Mouse (Mus musculus) natural killer cell, adult 2 months (primary cell): ENCODE measurements around the gene Gsdma2.
"Not testable (repeated sequence)": the region's sequence is repeated elsewhere in the genome, so short reads cannot be mapped to it uniquely, and the experiment has no call there.

Experiments
- DNase-seq, 2 experiments: peaks; one replicate each; pipeline ENCODE4 v3.0.0; 2022; ENCODE audit warnings: low spot score in 2 of 2

The Gsdma2 gene

DNA sequence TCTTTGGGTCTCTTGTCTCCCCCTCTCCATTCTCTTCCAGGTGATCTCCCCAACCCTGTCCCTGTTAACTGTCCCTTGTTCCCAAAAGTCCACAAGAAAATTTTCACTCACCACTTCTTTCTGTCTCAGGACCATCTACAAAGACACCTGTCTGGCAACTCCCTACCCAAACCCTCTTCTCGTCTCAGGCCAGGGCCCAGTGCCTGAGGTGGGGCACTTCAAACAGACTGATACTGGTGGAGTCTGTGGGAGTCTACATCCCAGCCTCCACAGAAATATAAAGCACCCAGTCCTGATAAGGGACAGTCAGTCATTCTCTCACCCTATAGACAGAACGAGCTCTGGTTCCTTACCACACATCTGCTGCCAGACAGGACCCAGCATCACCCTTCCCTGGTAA is at the start of gene Gsdma2:
Gene Gsdma2 (plus strand): TSS at position 301 of the 400 bp plus-strand sequence.
- no peak for DNase-seq

- DNase-seq = peak; percentile 68 to 80
These were observed 49.2 kb upstream of the Gsdma2 start for GRCm38 (mm10) chr11:98597363-98597762.

- no peak for DNase-seq
These were observed 48.6 kb upstream of the Gsdma2 start, which contains the start of gene Lrrc3c for GRCm38 (mm10) chr11:98597991-98598390. Lrrc3c (plus strand) TSS chr11:98598291.

DNA sequence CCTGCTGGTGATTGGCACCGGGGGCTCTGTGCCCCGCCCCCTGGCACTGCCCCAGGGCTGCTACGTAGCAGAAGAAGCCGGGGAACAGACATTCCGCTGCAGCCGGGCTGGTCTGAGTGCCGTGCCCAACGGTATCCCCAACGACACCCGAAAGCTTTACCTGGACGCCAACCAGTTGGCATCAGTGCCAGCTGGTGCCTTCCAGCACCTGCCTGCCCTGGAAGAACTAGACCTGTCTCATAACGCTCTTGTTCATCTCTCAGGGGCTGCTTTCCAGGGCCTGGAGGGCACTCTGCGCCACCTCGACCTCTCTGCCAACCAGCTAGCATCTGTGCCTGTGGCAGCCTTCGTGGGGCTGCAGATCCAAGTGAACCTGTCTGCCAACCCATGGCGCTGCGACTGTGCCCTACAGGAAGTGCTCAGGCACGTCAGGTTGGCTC is 47.7 kb upstream of the Gsdma2 start:
- DNase-seq = no peak

- DNase-seq = no peak
These were observed 47.3 kb upstream of the Gsdma2 start for GRCm38 (mm10) chr11:98599291-98599690.

DNA sequence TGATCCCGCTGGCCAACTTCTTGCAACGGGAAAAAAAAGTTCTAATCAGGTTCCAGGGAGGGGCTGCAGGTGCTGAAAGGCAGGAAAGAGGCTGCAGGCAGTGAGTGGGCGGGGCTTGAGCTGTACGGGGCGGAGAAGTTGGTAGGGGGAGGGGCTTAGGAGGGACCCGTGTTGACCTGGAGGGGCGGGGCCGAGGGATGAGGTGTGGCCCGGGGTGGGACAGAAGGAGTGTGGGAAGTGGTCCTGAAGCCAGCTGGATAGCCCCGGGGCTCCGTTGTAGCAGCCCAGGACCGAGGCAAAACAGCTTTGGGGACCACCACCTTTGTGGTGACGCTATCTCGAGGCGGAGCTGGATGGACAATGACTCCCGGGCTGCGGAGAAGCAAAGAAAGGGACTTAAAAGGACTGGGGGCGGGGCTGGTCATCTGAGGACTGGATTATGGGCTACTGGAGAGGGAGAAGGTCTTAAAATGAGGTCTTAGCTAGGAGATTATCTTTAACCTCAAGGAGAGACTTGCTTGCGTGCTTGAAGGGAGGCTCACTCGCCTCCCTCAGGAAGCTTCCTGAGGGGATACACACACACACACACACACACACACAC is 44.4 kb upstream of the Gsdma2 start:
- DNase-seq = no peak

GRCm38 (mm10) chr11:98603953-98604352 is 42.6 kb upstream of the Gsdma2 start:
- DNase-seq = no peak

- DNase-seq = not testable (repeated sequence)
These were observed 41.6 kb upstream of the Gsdma2 start for GRCm38 (mm10) chr11:98604911-98605310.

DNA sequence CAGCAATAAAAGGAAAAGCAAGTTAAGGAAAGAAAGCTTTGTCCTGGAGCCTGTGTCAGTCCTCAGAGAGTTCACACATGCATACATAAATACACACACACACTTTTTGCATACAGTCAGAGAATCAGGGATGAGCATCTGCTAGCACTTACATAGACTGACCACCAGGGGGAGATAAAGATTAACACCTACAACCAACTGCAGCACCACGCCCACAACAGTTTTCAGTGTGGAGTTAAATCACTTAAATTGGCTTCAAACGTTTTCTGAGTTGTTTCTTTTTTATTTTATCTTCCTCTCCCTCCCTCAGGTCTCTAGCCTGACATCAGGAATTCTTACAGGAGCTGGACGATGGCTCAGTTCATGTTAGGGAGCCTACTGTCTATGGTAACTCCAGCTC is 39.8 kb upstream of the Gsdma2 start:
- peak; percentile 36 to 37 for DNase-seq

DNA sequence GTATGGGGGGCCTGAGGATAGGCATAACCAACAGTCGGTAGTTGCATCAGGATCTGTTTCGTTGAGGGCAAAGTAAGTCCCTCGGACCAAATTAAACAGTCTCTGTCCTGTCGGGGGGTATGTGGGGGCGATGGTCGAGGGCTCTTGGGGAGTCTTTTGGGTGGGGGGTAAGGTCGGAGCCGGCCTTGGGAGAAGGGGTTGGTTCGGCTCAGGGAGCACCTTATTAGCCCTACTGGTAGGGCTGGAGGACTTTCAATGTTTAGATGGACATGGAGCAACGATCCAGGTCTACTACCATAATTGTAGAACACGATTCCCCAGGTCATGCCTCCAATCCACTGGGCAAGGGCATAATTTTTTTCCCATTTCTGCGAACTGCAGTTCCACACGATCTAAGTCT is 25.8 kb upstream of the Gsdma2 start:
- no peak for DNase-seq

- DNase-seq = not testable (repeated sequence)
These were observed 22.6 kb upstream of the Gsdma2 start for GRCm38 (mm10) chr11:98623981-98624380.

- not testable (repeated sequence) for DNase-seq
These were observed 22.2 kb upstream of the Gsdma2 start for GRCm38 (mm10) chr11:98624381-98624780.

GRCm38 (mm10) chr11:98625611-98626410 is 20.7 kb upstream of the Gsdma2 start, which contains the start of the genes Gm12355 and Gsdma3:
Gm12355 (minus strand) TSS chr11:98625661.
Gsdma3 (plus strand) TSS chr11:98626360.
- no peak for DNase-seq

- no peak for DNase-seq
These were observed 17.9 kb upstream of the Gsdma2 start for GRCm38 (mm10) chr11:98628706-98629105.

DNA sequence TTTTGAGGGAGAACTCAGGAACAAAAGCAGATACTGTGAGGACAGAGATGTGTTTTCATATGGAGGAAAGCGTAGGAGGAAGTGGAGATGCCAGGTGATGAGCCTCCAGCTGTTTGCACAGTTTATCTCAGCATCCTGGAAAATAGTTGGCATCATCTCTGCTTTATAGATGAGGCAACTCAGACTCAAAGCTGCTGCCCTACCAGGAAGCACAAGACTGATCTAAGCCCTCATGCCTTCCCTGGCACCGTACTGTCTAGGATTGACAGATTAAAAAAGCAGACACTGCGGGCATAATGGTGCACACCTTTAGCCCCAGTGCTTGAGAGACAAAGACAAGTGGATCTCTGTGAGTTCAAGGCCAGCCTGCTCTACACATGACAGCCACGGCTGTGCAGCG is 15.9 kb upstream of the Gsdma2 start:
- DNase-seq = no peak

- DNase-seq = peak; percentile 18 to 53
These were observed 11.1 kb upstream of the Gsdma2 start for GRCm38 (mm10) chr11:98635312-98635970.

DNA sequence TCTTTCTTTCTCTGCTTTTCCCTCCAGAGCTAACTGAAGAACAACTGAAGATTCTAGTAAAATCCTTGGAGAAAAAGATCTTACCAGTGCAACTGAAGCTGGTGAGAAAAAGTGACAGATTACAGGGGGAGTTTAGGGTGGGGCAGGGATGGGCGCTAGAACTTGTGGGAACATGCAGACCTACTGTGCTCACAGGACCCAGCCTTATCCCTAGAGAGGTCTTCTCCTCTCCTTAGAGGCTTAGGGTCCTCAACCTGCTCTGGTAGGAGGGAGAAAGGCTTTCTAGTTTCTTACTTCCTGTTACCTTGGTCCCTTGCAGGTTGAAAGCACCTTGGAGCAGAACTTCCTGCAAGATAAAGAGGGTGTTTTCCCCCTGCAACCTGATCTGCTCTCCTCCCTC is 9.1 kb upstream of the Gsdma2 start:
- no peak for DNase-seq

- DNase-seq = no peak
These were observed 6.5 kb upstream of the Gsdma2 start for GRCm38 (mm10) chr11:98640091-98640490.

DNA sequence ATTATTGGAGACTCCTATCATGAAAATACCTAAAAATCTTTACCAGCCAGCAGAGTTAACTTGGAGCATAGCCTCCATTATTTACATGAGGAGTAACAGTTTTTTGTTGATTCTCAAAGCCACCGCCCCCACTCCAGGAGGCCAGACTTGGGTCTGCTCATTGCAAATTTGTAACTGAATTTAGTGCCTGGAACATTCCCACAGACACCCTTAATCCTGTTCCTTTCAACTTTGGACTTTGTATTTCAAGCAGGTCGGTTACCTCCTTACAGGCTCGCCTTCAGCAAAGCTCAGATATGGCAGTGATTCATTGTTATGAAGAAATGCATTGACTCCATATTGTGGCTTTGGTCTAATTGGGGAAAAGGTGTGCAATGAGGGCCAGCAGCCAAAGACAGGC is 1.8 kb upstream of the Gsdma2 start:
- no peak for DNase-seq

DNA sequence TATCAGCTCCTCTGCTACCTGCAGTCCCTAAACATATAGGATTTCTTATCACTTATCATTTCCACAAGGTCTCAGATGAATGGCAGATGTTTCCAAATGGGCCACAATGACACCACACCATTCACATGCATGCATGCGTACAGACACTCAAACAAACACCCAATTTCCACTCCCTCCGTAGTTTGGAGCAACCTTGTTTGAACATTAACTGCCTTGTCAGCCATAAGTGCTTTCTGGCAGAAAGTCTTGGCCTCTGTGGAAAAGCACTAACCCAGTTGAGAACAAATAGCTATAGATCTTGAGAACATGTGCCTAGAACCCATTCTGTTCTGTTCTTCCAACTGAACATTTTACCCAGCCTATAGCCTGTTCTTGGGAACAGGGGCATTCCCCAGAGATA is 613 bp upstream of the Gsdma2 start:
- no peak for DNase-seq

GRCm38 (mm10) chr11:98655076-98655475 is 8.5 kb downstream of the Gsdma2 start:
- peak; percentile 53 to 67 for DNase-seq

GRCm38 (mm10) chr11:98660517-98660916 is 14.0 kb downstream of the Gsdma2 start:
- peak; percentile 45 to 58 for DNase-seq
